Mouse (Mus musculus): ENCODE data around the gene Crk.

DNA sequence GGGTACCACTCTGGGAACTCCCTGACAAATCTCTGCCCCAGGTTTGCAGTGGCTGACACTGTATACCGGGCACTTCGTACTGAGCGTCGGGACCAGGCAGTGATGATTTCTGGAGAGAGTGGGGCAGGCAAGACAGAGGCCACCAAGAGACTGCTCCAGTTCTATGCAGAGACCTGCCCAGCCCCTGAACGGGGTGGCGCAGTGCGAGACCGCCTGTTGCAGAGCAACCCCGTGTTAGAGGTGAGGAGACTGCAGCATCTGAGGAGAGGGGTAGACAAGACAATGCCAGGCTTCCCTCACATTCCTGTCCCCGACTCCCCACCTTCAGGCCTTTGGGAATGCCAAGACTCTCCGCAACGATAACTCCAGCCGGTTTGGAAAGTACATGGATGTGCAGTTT lies 20.7 kb upstream of the Crk start:
- no peak for TF ChIP-seq EP300 (IDR thresholded peaks at IDR 0.05; ENCODE audit: insufficient read depth, low read depth, low read length)
- no peak for TF ChIP-seq CTCF (IDR thresholded peaks at IDR 0.05; ENCODE audit: low read depth, low read length)
- TF ChIP-seq POLR2A (IDR thresholded peaks at IDR 0.05; ENCODE audit: insufficient read depth, low read length): no peak
